Mouse (Mus musculus) left cerebral cortex, postnatal 10 days (tissue): ENCODE measurements around the gene Clca4a. TPM values are rescaled to one million over a fixed set of nuclear protein-coding genes. Genes with fewer than 3 reads are reported as not detected.

Source experiments
- total RNA-seq, 2 experiments: library from RNA; stranded (reverse); gene quantifications; 2 replicates each; pipeline ENCODE4 v1.2.3; 2021

Clca4a gene
- total RNA-seq, 2 experiments from 2014 or later = 0.14 TPM; not detected in 1

Other genes starting within 250 kb of the Clca4a start
- under 1 TPM; 0.67 to 0.88 TPM for gene Clca3a1, start 214.1 kb downstream of the Clca4a start, total RNA-seq
- gene Clca3a2, start 155.6 kb downstream of the Clca4a start, total RNA-seq = under 1 TPM; 0.63 to 0.69 TPM
- not detected for gene Clca3b, start 125.7 kb downstream of the Clca4a start, total RNA-seq
- not detected for gene Clca4b, start 42.5 kb downstream of the Clca4a start, total RNA-seq
- gene Clca1, start 57.7 kb upstream of the Clca4a start, total RNA-seq = not detected
- under 1 TPM in 1 of 2 experiments, not detected in 1; 0.09 TPM for gene Clca2, start 124.4 kb upstream of the Clca4a start, total RNA-seq
- 10 to 100 TPM; 16.6 to 19.0 TPM for gene Odf2l, start 143.5 kb upstream of the Clca4a start, total RNA-seq